In genomic region chr1:176886002-176886401, GRCm38 (mm10) we compare ENCODE assay signal across 21 mouse cellular contexts.
DNase-seq lines count a peak whose midpoint lies in the region; ATAC-seq and TF ChIP-seq lines count a peak whose summit lies in the region.
"Had no signal": no experiment of that assay in that cellular context is flagged by ENCODE, and none has a peak within 500 bp of the region (broad histone marks: within the 10 kb centered on the region; RNA-seq: fewer than 3 reads in every experiment).

No protein-coding gene starts in this region.

- H3K4me2 ChIP-seq in midbrain, embryonic 11.5 days, result no peak overlapping the region
- H3K4me2 ChIP-seq in midbrain, postnatal 0 days (ENCODE audit: low read depth, low read length, poor library complexity, severe bottlenecking), result no peak overlapping the region
- no peak overlapping the region for H3K4me2 ChIP-seq in neural tube, embryonic 14.5 days (ENCODE audit: low read depth, low read length)
- no peak overlapping the region for H3K4me2 ChIP-seq in forebrain, postnatal 0 days (ENCODE audit: low read depth)

- no peak overlapping the region for H3K9ac ChIP-seq in midbrain, embryonic 11.5 days (ENCODE audit: low read length)
- H3K9ac ChIP-seq in midbrain, postnatal 0 days (replicated peaks; ENCODE audit: low read length, poor library complexity, severe bottlenecking), result no peak overlapping the region
- H3K9ac ChIP-seq in neural tube, embryonic 14.5 days (replicated peaks; ENCODE audit: low read depth, low read length), result no peak overlapping the region
- no peak overlapping the region for H3K9ac ChIP-seq in forebrain, postnatal 0 days
- H3K9ac ChIP-seq: hindbrain, embryonic 15.5 days had no signal

- H3K9me3 ChIP-seq in heart, embryonic 10.5 days, result no peaks in the 10 kb centered on the region
- no peaks in the 10 kb centered on the region for H3K9me3 ChIP-seq in midbrain, embryonic 11.5 days (ENCODE audit: control insufficient read depth, low read length)
- no peaks in the 10 kb centered on the region for H3K9me3 ChIP-seq in midbrain, postnatal 0 days (ENCODE audit: low read length)
- no peaks in the 10 kb centered on the region for H3K9me3 ChIP-seq in neural tube, embryonic 14.5 days (ENCODE audit: control insufficient read depth, low read length)
- H3K9me3 ChIP-seq in forebrain, postnatal 0 days (ENCODE audit: low read length), result no peaks in the 10 kb centered on the region
- H3K9me3 ChIP-seq: embryonic facial prominence, embryonic 10.5 days; hindbrain, embryonic 15.5 days had no signal

- no peaks in the 10 kb centered on the region for H3K36me3 ChIP-seq in heart, embryonic 10.5 days
- H3K36me3 ChIP-seq in midbrain, embryonic 11.5 days (ENCODE audit: control insufficient read depth, insufficient read depth, low read length), result no peaks in the 10 kb centered on the region
- H3K36me3 ChIP-seq in midbrain, postnatal 0 days (ENCODE audit: insufficient read depth, low read length), result no peaks in the 10 kb centered on the region
- no peaks in the 10 kb centered on the region for H3K36me3 ChIP-seq in neural tube, embryonic 14.5 days (ENCODE audit: control insufficient read depth, insufficient read depth, low read length)
- H3K36me3 ChIP-seq in forebrain, postnatal 0 days (ENCODE audit: insufficient read depth), result no peaks in the 10 kb centered on the region
- H3K36me3 ChIP-seq: embryonic facial prominence, embryonic 10.5 days; hindbrain, embryonic 15.5 days had no signal

- peaks cover 16% of the 10 kb centered on the region; the same call in 1 of the 2 replicates for H3K4me1 ChIP-seq in heart, embryonic 10.5 days
- H3K4me1 ChIP-seq in midbrain, embryonic 11.5 days (ENCODE audit: control insufficient read depth, insufficient read depth, low read length), result peaks cover 8% of the 10 kb centered on the region
- H3K4me1 ChIP-seq in midbrain, postnatal 0 days (ENCODE audit: insufficient read depth, low read length), result no peaks in the 10 kb centered on the region
- no peaks in the 10 kb centered on the region for H3K4me1 ChIP-seq in neural tube, embryonic 14.5 days (ENCODE audit: control insufficient read depth, insufficient read depth, low read length)
- peaks cover 7% of the 10 kb centered on the region for H3K4me1 ChIP-seq in forebrain, postnatal 0 days (ENCODE audit: insufficient read depth)

- no peaks in the 10 kb centered on the region for H3K27me3 ChIP-seq in heart, embryonic 10.5 days (ENCODE audit: insufficient read depth, poor library complexity, severe bottlenecking)
- H3K27me3 ChIP-seq in midbrain, embryonic 11.5 days (ENCODE audit: control insufficient read depth, insufficient read depth, low read length), result no peaks in the 10 kb centered on the region
- no peaks in the 10 kb centered on the region for H3K27me3 ChIP-seq in midbrain, postnatal 0 days (ENCODE audit: insufficient read depth, low read length)
- H3K27me3 ChIP-seq in neural tube, embryonic 14.5 days (ENCODE audit: control insufficient read depth, insufficient read depth, low read length), result no peaks in the 10 kb centered on the region
- no peaks in the 10 kb centered on the region for H3K27me3 ChIP-seq in forebrain, postnatal 0 days (ENCODE audit: insufficient read depth, low read length)
- H3K27me3 ChIP-seq: CH12.LX; hindbrain, embryonic 15.5 days; Patski had no signal

- no peak overlapping the region for H3K4me3 ChIP-seq in heart, embryonic 10.5 days
- H3K4me3 ChIP-seq in midbrain, embryonic 11.5 days (ENCODE audit: low read depth, low read length), result no peak overlapping the region
- no peak overlapping the region for H3K4me3 ChIP-seq in midbrain, postnatal 0 days (ENCODE audit: low read depth, low read length)
- H3K4me3 ChIP-seq in neural tube, embryonic 14.5 days (ENCODE audit: low read depth, low read length), result no peak overlapping the region
- no peak overlapping the region for H3K4me3 ChIP-seq in forebrain, postnatal 0 days (ENCODE audit: low read depth, low read length)
- H3K4me3 ChIP-seq: embryonic facial prominence, embryonic 10.5 days; gastrocnemius, adult 2 months; hindbrain, embryonic 15.5 days had no signal

- DNase-seq in heart, adult 11 months, result peak; percentile 64
- no peak for DNase-seq in heart, embryonic 10.5 days (ENCODE audit: low spot score)
- DNase-seq in midbrain, embryonic 11.5 days (ENCODE audit: low spot score, missing footprints), result peak; percentile 68
- DNase-seq in midbrain, postnatal 0 days (ENCODE audit: low spot score), result no peak
- no peak for DNase-seq in neural tube, embryonic 10.5 days (ENCODE audit: extremely low spot score, low spot score)
- no peak for DNase-seq in forebrain, postnatal 0 days
- DNase-seq in adrenal gland, postnatal 36 days, result no peak
- DNase-seq: adrenal gland, postnatal 14 days; cerebellum, postnatal 10 days; gastrocnemius, adult 2 months; gastrocnemius, postnatal 25 days; heart, postnatal 10 days; heart, postnatal 4 days had no signal

- ATAC-seq in midbrain, embryonic 11.5 days (ENCODE audit: low FRiP score), result no peak
- no peak for ATAC-seq in midbrain, postnatal 0 days (ENCODE audit: low FRiP score)
- ATAC-seq in neural tube, embryonic 14.5 days (ENCODE audit: low read depth), result peak; percentile 60; the same call in 1 of the 2 replicates
- no peak for ATAC-seq in forebrain, postnatal 0 days
- ATAC-seq: activated CD4-positive, CD25-positive, alpha-beta regulatory T cell, adult 4 months; inflammation-experienced regulatory T-cells, adult 6 months; intestine, postnatal 0 days; Patski had no signal

- WGBS in heart, embryonic 10.5 days, result 80% methylated on average over 5 of the region's 5 CpGs
- WGBS in midbrain, embryonic 11.5 days, result 89% methylated on average over 5 of the region's 5 CpGs
- 72% methylated on average over 5 of the region's 5 CpGs for WGBS in midbrain, postnatal 0 days
- 85% methylated on average over 5 of the region's 5 CpGs for WGBS in neural tube, embryonic 14.5 days
- WGBS in forebrain, postnatal 0 days, result 76% methylated on average over 5 of the region's 5 CpGs

- H3K27ac ChIP-seq in heart, embryonic 10.5 days, result no peak overlapping the region
- no peak overlapping the region for H3K27ac ChIP-seq in midbrain, embryonic 11.5 days (ENCODE audit: low read depth, low read length)
- H3K27ac ChIP-seq in midbrain, postnatal 0 days (ENCODE audit: low read depth, low read length), result no peak overlapping the region
- no peak overlapping the region for H3K27ac ChIP-seq in neural tube, embryonic 14.5 days (ENCODE audit: low read depth, low read length)
- H3K27ac ChIP-seq in forebrain, postnatal 0 days (ENCODE audit: low read depth, low read length), result peak overlapping the region; percentile 66; the same call in 1 of the 2 replicates
- H3K27ac ChIP-seq: embryonic facial prominence, embryonic 10.5 days; gastrocnemius, adult 2 months; hindbrain, embryonic 15.5 days had no signal

- no peak for TF ChIP-seq CTCF in midbrain, postnatal 0 days (IDR thresholded peaks at IDR 0.05)
- no peak for TF ChIP-seq CTCF in forebrain, postnatal 0 days (IDR thresholded peaks at IDR 0.05; ENCODE audit: low read depth)

Comparison
In these comparisons a context has a peak if more than half of its experiments do, and no peak if none do; other contexts are left out.
1. DNase-seq: peak in heart, adult 11 months (single experiment) and midbrain, embryonic 11.5 days (single experiment); none in heart, embryonic 10.5 days (single experiment), midbrain, postnatal 0 days (single experiment), neural tube, embryonic 10.5 days (single experiment), forebrain, postnatal 0 days (single experiment) and adrenal gland, postnatal 36 days (0 of 2).